Mouse (Mus musculus): ENCODE measurements around the gene Baiap2.

Gene Baiap2

DNA sequence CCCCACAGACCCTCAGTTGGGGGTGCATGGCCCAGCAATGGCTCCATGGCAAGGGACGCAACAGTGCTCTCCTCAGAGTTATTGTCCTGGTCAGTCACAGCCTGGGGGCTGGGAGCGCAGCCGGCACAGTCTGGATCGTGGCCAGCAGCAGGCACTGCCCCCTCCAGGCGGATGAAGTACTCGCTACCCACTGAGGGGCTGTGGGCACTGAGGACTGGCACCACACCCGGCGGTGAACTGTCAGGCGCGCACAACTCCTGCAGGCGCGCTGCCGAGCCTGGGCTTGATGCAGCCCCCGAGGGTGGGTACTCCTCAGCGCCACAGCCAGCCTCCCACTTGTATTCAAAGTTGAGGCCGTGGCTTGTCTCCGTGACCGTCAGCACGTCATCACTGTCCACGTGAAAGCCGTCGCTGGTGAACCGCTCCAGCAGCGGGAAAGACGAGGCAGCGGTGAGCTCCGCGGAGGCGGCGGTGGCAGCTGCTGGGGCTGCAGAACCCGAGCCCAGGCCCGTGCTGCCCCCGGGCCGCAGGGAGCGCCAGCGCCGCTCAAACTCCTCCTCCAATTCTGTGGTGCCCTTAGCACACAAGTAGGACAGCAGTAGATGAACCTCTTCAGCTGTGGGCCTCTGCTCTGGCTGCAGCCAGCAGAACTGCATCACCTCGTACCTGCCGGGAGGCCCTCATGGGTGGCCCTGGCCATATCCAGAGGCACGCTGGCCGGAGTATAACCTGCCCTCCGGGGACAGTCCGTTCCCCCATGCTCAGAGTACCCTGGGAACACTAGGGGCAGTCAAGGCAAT is 69.4 kb downstream of the Baiap2 start:
- DNase-seq (ENCODE audit: inconsistent ontology term): peak; percentile 51

GRCm38 (mm10) chr11:120012702-120013101 is 70.1 kb downstream of the Baiap2 start:
- DNase-seq (ENCODE audit: inconsistent ontology term): no peak

GRCm38 (mm10) chr11:120013174-120013711 is 70.7 kb downstream of the Baiap2 start:
- DNase-seq (ENCODE audit: inconsistent ontology term): peak; percentile 84

- DNase-seq (ENCODE audit: inconsistent ontology term): no peak
Observed at GRCm38 (mm10) chr11:120014758-120015157, 72.2 kb downstream of the Baiap2 start.

- DNase-seq (ENCODE audit: inconsistent ontology term): peak; percentile 66
Observed at GRCm38 (mm10) chr11:120017011-120017410, 74.4 kb downstream of the Baiap2 start.

- peak; percentile 78 for DNase-seq (ENCODE audit: inconsistent ontology term)
Observed at GRCm38 (mm10) chr11:120019542-120020440, 77.2 kb downstream of the Baiap2 start.

DNA sequence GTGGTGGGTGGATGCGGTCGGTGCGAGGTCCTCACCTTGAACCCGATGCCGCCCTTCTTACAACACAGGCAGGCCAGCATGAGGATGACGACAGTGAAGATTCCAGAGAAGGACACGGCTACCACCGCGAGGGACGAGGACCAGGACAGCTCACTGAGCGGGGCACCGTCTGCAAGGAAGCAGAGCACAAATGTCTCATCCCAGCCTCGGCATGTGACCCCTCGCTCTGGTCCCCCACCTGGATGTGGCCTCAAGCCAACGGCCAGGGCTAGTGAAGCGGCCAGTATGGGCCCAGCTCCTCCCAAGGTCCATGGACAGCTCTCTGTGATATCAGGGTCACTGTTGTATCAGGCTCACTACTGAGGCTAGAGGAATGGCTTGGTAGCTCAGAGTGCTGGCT is 78.8 kb downstream of the Baiap2 start:
- no peak for DNase-seq (ENCODE audit: inconsistent ontology term)

DNA sequence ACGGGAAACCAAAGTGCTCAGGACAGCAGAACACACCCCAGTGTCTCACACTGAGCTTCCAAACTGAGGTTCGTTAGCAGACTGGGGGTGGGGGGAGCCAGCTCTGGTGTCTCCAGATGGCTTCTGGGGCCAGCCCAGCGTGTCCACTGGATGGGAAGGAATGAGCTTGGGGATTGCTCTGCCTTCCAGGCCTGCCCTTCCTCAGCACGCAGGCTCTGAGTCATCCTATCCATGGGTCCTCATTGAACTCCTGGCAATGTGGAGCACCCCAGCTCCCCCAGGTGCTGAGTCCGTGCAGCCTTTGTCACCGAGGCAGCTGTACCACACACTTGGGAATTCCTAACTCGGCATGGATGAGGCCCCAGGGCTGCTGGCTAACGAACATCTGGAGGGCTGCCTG is 79.7 kb downstream of the Baiap2 start:
- DNase-seq (ENCODE audit: inconsistent ontology term): peak; percentile 92

DNA sequence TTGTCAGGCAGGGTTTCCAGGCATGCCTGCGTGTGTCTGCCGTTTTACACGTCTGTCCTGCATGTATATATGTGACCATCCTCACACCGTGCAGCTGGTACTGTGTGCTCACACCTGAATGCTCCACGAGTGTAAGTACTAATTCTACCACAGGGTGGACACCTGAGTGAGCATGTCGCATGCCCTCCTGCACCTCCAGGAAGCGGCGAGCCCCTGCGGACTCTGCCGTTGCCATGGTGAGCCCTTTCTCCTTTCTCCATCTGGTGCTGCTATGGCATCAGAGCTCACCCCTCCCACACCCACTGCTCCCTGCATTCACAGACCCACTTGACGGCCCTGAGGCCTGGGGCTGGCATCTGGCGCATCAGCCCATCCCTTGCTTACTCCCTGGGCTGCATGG is 80.3 kb downstream of the Baiap2 start:
- DNase-seq (ENCODE audit: inconsistent ontology term): no peak

GRCm38 (mm10) chr11:120026941-120027340 is 84.4 kb downstream of the Baiap2 start:
- DNase-seq (ENCODE audit: inconsistent ontology term): no peak

- peak; percentile 62 for DNase-seq (ENCODE audit: inconsistent ontology term)
Observed at GRCm38 (mm10) chr11:120028319-120029092, 85.9 kb downstream of the Baiap2 start.

DNA sequence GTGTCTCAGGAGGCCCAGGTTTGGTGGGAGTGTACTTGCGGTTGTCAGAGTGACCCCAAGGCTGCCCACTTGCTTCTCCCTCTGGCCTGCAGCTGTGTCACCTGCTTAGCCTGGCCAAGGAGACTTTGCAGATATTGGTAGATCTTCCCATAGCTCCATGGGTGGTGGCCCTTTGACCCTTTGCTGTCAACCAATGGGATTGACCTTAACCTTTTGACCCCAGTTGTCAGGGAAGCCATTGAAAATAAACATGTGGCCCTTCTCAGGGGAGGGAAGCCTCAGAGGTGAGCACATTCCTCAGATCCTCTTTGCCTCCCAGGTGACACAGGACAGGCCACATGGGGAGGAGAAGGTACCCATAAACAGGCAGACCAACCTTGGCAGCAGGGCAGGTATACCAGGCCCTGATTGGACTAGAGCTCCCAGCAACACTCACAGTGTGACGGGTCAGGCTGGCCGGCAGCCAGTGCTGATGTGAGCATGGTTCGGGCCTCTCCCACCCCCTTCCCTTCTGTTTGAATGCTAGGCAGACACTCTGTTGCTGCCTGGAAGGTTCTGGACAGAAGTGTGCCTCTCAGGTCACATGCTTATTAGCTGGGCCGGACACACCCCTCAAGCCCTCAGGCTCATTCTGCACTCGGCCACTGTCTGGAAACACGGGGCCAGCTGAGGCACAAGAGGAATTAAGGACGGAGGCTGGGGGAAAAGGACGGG is 87.0 kb downstream of the Baiap2 start:
- DNase-seq (ENCODE audit: inconsistent ontology term): peak; percentile 66

GRCm38 (mm10) chr11:120030145-120030901 is 87.8 kb downstream of the Baiap2 start:
- DNase-seq (ENCODE audit: inconsistent ontology term): peak; percentile 71

- no peak for DNase-seq (ENCODE audit: inconsistent ontology term)
Observed at GRCm38 (mm10) chr11:120032052-120032451, 89.5 kb downstream of the Baiap2 start.

DNA sequence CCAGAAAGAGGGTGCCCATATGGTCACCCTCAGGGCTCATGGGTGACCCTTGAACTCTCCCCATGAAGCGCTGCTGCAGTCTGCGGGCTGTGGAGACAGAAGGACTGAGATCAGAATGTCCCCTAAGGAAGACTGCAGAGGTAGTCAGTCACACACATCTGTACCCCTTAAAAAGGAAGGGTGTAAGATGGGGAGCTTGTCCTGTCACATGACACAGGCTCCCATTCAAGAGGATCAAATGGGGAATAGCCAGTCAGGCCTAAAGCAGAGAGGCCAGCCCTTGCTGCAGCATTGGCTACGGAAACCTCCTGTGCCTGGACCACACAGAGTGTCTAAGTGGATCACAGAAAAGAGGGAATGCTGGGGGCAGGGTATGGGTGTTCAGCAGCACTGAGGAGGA is 90.9 kb downstream of the Baiap2 start:
- no peak for DNase-seq (ENCODE audit: inconsistent ontology term)

- DNase-seq (ENCODE audit: inconsistent ontology term): no peak
Observed at GRCm38 (mm10) chr11:120034306-120034705, 91.7 kb downstream of the Baiap2 start.

GRCm38 (mm10) chr11:120034762-120035161 is 92.2 kb downstream of the Baiap2 start:
- no peak for DNase-seq (ENCODE audit: inconsistent ontology term)

GRCm38 (mm10) chr11:120039581-120039980 is 97.0 kb downstream of the Baiap2 start:
- peak; percentile 89 for DNase-seq (ENCODE audit: inconsistent ontology term)

- no peak for DNase-seq (ENCODE audit: inconsistent ontology term)
Observed at GRCm38 (mm10) chr11:120040440-120040839, 97.9 kb downstream of the Baiap2 start.
